Mouse (Mus musculus) lung, postnatal 4 days (tissue): ENCODE measurements around the gene Wwox.

Experiments used
- DNase-seq, 2 experiments: peaks; one replicate each; pipeline ENCODE4 v3.0.0; 2021

The Wwox gene

GRCm38 (mm10) chr8:114548837-114549236 lies 109.4 kb downstream of the Wwox start:
- DNase-seq = no peak

- peak in 1 of 2 experiments; percentile 26 for DNase-seq
Observed at GRCm38 (mm10) chr8:114550029-114550428, 110.6 kb downstream of the Wwox start.

DNA sequence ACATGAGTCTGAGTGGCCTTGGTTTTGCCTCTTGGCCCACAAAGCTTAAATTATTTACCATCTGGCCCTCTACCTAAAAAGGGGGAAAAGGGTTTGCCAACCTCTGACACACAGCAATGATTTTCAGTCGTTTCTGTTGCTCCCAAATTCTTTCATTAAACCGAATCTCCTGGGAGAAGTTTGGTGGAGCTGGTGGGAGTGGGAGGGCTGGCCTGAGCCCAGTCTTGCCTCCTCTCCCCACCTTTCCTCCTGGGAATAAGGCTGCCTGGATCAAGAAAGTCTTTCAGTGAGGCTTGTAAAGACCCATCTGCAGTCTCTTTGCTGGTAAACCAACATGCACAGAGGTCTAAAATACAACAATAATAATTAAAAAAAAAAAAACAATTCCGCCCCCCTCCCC lies 113.2 kb downstream of the Wwox start:
- DNase-seq = no peak

DNA sequence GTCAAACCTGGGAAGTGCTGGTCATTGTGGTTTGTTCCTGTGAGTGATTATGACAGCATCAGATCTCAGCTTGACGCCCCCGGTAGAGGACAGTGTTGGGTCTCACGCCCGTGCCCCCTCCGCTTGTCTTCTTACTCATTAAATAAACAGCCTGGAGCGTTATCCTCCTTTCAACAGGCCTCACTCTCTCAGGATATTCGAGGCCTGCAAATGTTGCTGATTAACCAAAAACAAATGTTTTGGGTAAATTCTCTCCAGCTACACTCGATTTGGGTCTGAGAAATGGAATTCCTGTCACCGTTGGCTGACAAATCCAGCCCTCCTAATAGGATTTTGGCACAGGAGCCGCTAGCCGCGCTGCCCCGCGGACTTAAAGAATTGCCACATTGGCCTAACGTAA lies 115.5 kb downstream of the Wwox start:
- no peak for DNase-seq

DNA sequence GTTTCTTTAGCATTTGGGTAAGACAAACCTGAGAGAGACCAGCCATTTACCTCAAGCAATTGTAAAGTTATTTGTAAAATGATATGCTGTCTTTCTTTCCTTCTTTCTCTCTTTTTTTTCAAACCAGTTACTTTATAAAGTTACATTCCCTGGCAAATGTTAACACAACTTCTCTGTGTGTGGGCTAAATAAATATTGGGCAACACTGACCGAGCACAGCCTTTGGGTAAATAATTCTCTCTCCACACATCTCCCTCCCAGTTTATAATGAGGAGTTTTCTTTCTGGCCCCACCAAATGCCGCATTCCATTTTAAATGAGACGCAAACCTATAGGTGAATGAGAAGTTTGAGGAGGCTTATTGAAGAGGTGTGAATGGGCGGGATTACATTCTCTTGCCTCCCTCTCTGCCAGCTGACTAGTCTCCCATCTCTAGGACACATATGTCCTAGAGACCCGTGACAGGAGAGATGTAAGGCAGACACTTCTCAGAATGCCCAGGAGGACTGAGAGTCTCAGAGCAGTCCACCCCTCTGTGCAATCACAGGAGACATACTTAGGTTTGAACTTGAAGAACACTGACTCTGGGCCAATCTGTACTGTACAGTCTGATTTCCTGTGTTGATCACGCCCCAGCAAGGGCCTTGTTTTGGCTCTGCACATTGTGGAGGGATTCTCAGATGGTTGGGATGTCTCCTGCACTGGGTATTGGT lies 116.2 kb downstream of the Wwox start:
- DNase-seq = no peak

- no peak for DNase-seq
Observed at GRCm38 (mm10) chr8:114561191-114561590, 121.7 kb downstream of the Wwox start.

DNA sequence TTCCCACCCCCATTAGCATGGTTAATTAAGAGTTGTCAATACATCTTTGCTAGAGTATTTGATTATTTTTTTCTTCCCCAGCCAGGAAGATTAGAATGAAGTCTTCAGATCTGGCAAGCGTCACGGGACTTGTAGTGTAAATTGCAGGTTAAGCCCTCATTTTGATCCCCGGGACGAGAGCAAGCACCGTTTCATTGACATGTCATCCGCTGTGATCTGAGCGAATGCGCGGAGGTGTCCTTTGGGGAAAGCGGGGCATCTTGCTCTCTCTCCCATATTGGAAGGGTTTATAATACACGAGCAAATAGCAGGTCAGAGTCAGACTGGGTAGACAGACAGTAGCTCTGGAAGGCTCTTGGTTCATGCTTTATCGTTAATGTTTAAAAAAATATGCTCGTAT lies 123.0 kb downstream of the Wwox start:
- DNase-seq = no peak

DNA sequence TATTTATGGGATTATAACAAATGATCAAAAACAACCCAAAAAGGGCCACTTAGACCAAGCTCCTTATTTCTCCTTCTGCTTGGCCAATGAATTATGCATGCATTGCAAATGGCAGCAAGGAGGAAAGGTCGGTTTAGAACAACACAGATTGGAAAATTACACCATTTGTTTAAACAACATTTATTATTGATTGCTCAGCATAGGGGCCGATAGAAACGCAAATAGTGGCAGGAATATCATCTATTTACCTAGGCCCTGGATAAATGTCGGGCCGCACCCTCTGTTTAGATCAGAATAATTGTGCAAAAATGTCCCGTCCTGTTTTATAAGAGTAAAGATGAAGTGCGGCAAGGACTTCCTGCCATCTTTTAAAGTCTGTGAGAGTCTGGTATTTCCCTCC lies 123.9 kb downstream of the Wwox start:
- no peak for DNase-seq

DNA sequence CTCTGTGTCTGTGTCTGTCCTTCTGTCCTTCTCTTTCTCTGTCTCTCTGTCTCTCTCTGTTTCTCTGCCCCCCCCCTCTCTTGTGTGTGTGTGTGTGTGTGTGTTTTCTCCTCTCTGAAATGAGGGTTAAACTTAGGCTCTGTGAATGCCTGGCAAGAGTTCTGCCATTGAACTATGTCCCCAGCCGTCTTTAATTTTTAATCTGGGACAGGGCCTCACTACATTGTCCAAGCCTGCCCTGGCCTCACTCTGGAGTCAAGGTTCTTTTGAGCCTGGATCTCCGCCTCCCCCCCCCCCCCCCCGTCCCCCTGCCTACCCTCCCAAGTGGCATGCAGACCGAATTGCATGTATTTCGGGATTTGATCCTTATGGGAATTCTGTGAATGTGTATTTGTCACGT lies 124.6 kb downstream of the Wwox start:
- no peak for DNase-seq

- DNase-seq = peak; percentile 21 to 84
Observed at GRCm38 (mm10) chr8:114568531-114569166, 129.2 kb downstream of the Wwox start.

- DNase-seq = no peak
Observed at GRCm38 (mm10) chr8:114573014-114573746, 133.7 kb downstream of the Wwox start.

- no peak for DNase-seq
Observed at GRCm38 (mm10) chr8:114573747-114574093, 134.3 kb downstream of the Wwox start.

GRCm38 (mm10) chr8:114579292-114579691 lies 139.8 kb downstream of the Wwox start:
- DNase-seq = no peak

GRCm38 (mm10) chr8:114580684-114581083 lies 141.2 kb downstream of the Wwox start:
- no peak for DNase-seq

GRCm38 (mm10) chr8:114590336-114590867 lies 150.9 kb downstream of the Wwox start:
- no peak for DNase-seq

- peak; percentile 34 to 79 for DNase-seq
Observed at GRCm38 (mm10) chr8:114591296-114592280, 152.1 kb downstream of the Wwox start.

DNA sequence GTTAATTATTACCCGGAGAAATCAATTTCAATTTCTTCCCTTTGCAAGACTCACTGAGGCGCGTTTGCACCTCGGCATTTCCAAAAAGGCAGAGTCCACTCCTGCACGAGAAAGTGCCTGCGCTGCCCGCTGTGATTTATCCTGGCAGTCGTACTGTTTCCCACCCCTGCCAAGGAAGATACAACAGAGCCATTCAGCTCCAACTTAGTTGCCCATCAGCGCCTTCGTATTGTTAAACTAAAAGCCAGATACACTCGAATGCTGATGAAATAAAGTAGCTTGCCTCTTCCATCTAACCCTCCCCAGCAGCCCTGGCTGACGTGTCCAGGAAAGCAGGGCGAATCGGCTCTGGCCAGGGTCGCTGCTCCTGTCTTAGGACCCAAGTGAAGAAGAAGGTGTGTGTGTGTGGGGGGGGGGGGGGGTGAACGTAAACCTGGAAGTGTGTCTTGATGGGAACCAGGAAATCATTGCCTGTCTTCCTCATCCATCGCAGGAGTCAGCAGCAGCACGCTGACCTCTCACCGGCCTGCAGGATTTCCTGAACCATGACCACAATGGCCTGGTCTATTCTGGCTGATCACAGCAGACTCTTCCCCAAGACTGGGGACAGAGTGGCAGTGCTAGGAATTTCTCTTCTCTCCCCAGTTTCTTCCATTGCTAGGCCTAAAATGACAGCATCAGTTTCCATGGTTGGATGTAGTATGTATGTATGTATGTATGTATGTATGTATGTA lies 154.1 kb downstream of the Wwox start:
- no peak for DNase-seq

DNA sequence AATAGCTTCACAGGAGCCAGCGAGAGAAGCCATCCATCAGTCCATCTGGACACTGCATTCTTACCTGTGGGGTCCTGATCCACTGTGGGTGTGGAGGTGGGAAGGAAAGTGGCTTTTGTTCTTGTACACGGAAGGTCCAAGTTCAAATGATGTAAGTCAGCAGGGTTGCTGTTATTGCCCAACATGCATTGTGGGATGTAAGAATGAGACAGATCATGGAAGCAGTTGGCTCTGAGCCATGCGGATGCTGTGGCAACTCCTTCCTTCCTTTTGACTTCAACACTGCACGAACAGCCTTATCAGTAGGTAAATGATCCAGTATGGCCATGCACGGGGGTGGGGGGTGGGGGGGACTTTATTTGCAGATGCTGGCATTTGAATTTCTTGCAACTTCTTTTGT lies 155.4 kb downstream of the Wwox start:
- DNase-seq = no peak

DNA sequence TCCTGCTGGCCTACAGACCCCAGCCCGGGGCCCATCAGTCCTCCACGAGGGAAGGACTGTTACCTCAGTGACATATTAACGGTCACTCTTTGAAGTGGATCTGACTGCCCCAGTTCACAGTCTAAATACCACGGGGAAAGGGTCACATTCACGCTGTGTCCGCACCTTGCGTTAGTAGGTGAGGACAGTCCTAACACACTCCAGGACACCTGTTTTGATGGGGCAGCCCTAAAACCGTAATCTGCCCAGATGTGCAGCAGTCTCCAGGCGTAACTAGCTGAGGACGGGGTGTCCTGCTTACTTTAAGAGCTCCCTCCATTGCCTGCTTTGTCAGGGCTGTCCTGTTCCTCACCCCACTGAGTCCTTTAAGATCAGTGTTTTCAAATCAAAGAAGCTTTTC lies 160.1 kb downstream of the Wwox start:
- DNase-seq = no peak

DNA sequence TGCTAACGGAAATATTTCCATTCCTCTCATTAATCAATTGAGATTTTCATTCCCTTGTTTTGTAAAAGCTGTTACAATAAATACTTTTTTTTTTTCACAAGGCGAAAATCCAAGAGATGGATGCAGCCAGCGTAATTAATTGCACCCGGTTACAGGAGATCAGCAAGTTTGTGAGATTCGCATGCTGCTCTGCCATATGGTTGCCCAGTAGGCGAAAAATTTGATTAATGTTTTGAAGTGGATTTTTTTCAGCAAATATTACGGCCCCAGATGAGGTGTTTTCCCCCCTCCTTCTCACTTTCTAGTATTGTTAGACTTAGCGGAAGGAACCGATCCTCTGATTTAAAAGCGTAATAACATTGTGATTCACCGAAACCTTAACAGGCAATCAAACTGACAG lies 160.7 kb downstream of the Wwox start:
- DNase-seq = no peak

GRCm38 (mm10) chr8:114603046-114603445 lies 163.6 kb downstream of the Wwox start:
- DNase-seq = no peak

DNA sequence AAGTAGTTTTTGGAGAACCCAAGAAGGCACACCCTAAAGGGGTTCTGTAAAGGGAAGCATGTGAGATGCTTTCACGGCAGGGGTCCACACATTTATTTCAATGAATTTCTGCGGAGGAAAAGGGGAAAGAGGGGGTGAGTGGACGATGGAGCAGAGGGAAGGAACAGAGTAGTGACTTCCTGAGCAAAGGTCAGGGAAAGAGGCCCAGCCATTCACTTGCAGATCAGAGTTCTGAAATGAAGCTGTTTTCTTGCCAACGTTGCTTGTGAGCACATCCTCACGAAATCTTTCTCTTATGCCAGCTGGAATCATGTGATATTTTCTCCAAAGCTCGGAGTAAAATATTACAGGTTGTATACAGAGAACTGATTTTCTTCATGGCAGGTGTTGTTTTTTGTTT lies 164.1 kb downstream of the Wwox start:
- no peak for DNase-seq
